Mouse (Mus musculus): ENCODE results near the gene Hivep3. TPM values are rescaled to one million over a fixed set of nuclear protein-coding genes. Genes with fewer than 3 reads are reported as not detected.

Hivep3 gene
- polyA plus RNA-seq, 1 experiment from 2014 or later, result 6.0 TPM

GRCm38 (mm10) chr4:119786307-119786706 is 52.7 kb downstream of the Hivep3 start:
- no peak overlapping the region for H3K4me2 ChIP-seq (replicated peaks; ENCODE audit: low read depth)
- DNase-seq (ENCODE audit: low spot score) (no peak), ATAC-seq (ENCODE audit: low FRiP score, low TSS enrichment) (no peak; the same call in 1 of the 2 replicates)
- H3K9ac ChIP-seq (ENCODE audit: low read length), result no peak overlapping the region
- 48% methylated on average over 2 of the region's 2 CpGs for whole genome bisulfite sequencing
- no peaks in the 10 kb centered on the region for H3K36me3 ChIP-seq (ENCODE audit: control insufficient read depth, insufficient read depth, low read length)
- H3K9me3 ChIP-seq (ENCODE audit: control insufficient read depth, low read length), result no peaks in the 10 kb centered on the region
- H3K4me1 ChIP-seq (replicated peaks; ENCODE audit: control insufficient read depth, insufficient read depth), result 0 out of 2 replicates have a peak, but pooled peaks cover 2% of the 10 kb centered on the region
- H3K27me3 ChIP-seq (ENCODE audit: control insufficient read depth, insufficient read depth, low read length), result no peaks in the 10 kb centered on the region
- TF ChIP-seq CTCF (IDR thresholded peaks at IDR 0.05; ENCODE audit: low read depth) (no peak), EP300 (optimal IDR thresholded peaks at IDR 0.05) (no peak)
- H3K4me3 ChIP-seq (ENCODE audit: low read depth, low read length), result no peak overlapping the region
- H3K27ac ChIP-seq (replicated peaks), result no peak overlapping the region

GRCm38 (mm10) chr4:119786721-119787120 is 53.1 kb downstream of the Hivep3 start:
- TF ChIP-seq EP300 (optimal IDR thresholded peaks at IDR 0.05) (no peak), CTCF (IDR thresholded peaks at IDR 0.05; ENCODE audit: low read depth) (no peak)

GRCm38 (mm10) chr4:119788746-119789145 is 55.2 kb downstream of the Hivep3 start:
- 95% methylated on average over 6 of the region's 6 CpGs for WGBS
- H3K27me3 ChIP-seq (ENCODE audit: control insufficient read depth, insufficient read depth, low read length), result no peaks in the 10 kb centered on the region
- DNase-seq (ENCODE audit: low spot score) (no peak), ATAC-seq (ENCODE audit: low FRiP score, low TSS enrichment) (no peak)
- H3K9ac ChIP-seq (ENCODE audit: low read length), result no peak overlapping the region
- no peaks in the 10 kb centered on the region for H3K36me3 ChIP-seq (ENCODE audit: control insufficient read depth, insufficient read depth, low read length)
- H3K4me2 ChIP-seq (replicated peaks; ENCODE audit: low read depth), result no peak overlapping the region
- TF ChIP-seq EP300 (optimal IDR thresholded peaks at IDR 0.05) (no peak), CTCF (IDR thresholded peaks at IDR 0.05; ENCODE audit: low read depth) (no peak)
- no peak overlapping the region for H3K27ac ChIP-seq (replicated peaks)
- 0 out of 2 replicates have a peak, but pooled peaks cover 2% of the 10 kb centered on the region for H3K4me1 ChIP-seq (replicated peaks; ENCODE audit: control insufficient read depth, insufficient read depth)
- H3K4me3 ChIP-seq (ENCODE audit: low read depth, low read length), result no peak overlapping the region
- H3K9me3 ChIP-seq (ENCODE audit: control insufficient read depth, low read length), result no peaks in the 10 kb centered on the region

More at GRCm38 (mm10) chr4:119786721-119787120, 53.1 kb downstream of the Hivep3 start:
- Histone ChIP-seq H3K27me3 (ENCODE audit: control insufficient read depth, insufficient read depth, low read length) (no peaks in the 10 kb centered on the region), H3K4me3 (ENCODE audit: low read depth, low read length) (no peak overlapping the region), H3K9ac (ENCODE audit: low read length) (no peak overlapping the region), H3K9me3 (ENCODE audit: control insufficient read depth, low read length) (no peaks in the 10 kb centered on the region), H3K4me1 (replicated peaks; ENCODE audit: control insufficient read depth, insufficient read depth) (0 out of 2 replicates have a peak, but pooled peaks cover 2% of the 10 kb centered on the region), H3K4me2 (replicated peaks; ENCODE audit: low read depth) (no peak overlapping the region), H3K36me3 (ENCODE audit: control insufficient read depth, insufficient read depth, low read length) (no peaks in the 10 kb centered on the region), H3K27ac (replicated peaks) (no peak overlapping the region)
- WGBS, result 50% methylated on average over 1 of the region's 2 CpGs
- ATAC-seq (ENCODE audit: low FRiP score, low TSS enrichment) (no peak), DNase-seq (ENCODE audit: low spot score) (no peak)

DNA sequence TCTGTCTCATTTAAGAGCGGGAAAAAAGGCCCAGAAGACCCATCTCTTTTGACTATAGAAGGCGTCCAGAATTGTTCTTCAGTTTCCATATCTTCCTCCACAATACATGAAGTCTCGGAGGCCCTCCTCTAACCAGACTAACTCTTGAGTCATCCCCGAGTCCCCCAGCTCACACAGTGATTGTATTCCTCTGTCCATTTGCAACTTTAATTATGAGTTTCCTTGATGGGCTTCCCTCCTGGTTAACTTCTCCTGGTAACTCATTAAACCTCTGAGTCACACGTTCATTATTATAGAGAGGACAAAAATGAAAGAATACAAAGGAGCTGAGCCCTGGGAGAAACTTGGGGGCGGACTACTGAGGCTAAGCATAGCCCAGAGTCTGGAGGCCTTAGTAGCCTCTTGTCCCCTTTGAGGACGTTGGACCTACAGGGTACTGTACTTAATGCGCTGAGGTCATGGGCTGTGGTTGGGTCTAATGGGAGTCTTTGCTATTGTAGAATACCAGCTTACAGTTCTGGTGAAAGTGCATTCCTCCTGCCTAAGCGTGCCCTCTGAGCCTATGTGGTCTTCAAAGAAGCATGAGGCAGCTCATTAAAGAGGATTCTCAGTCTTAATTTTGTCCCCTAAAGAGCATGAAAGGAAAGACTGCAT is 56.0 kb downstream of the Hivep3 start:
- Histone ChIP-seq H3K27me3 (ENCODE audit: control insufficient read depth, insufficient read depth, low read length) (no peaks in the 10 kb centered on the region), H3K4me1 (replicated peaks; ENCODE audit: control insufficient read depth, insufficient read depth) (0 out of 2 replicates have a peak, but pooled peaks cover 2% of the 10 kb centered on the region), H3K27ac (replicated peaks) (no peak overlapping the region), H3K4me3 (ENCODE audit: low read depth, low read length) (no peak overlapping the region), H3K36me3 (ENCODE audit: control insufficient read depth, insufficient read depth, low read length) (no peaks in the 10 kb centered on the region), H3K9me3 (ENCODE audit: control insufficient read depth, low read length) (no peaks in the 10 kb centered on the region), H3K4me2 (replicated peaks; ENCODE audit: low read depth) (no peak overlapping the region), H3K9ac (ENCODE audit: low read length) (no peak overlapping the region)
- DNase-seq (ENCODE audit: low spot score), result no peak
- WGBS, result 74% methylated on average over 9 of the region's 9 CpGs
- TF ChIP-seq CTCF (IDR thresholded peaks at IDR 0.05; ENCODE audit: low read depth), result no peak
- no peak for TF ChIP-seq EP300 (optimal IDR thresholded peaks at IDR 0.05)
- no peak for ATAC-seq (ENCODE audit: low FRiP score, low TSS enrichment)

DNA sequence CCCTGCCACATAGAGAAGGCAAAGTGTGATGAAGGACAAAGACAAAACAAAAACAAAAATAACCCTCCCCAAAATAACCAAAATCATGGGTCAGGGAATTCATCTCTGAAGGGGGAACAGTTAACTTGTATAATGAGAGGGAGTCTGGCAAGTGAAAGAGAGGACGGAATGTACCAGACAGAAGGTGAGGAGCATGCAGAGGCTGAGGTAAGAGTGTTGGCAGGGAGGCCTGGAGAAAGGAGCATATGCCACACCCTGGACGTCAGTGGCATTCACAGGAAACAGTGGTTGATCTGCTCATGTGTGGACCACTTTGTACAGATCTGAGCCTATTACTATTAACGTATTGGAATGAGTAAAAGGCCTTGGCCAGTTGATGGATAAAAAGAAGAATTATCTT is 65.3 kb downstream of the Hivep3 start:
- H3K36me3 ChIP-seq (ENCODE audit: control insufficient read depth, insufficient read depth, low read length), result no peaks in the 10 kb centered on the region
- 61% methylated on average over 3 of the region's 3 CpGs for WGBS
- 0 out of 2 replicates have a peak, but pooled peaks have one; percentile 35 for ATAC-seq (ENCODE audit: low FRiP score, low TSS enrichment)

GRCm38 (mm10) chr4:119806556-119806955 is 73.0 kb downstream of the Hivep3 start:
- Histone ChIP-seq H3K27ac (replicated peaks) (no peak overlapping the region), H3K9me3 (ENCODE audit: control insufficient read depth, low read length) (no peaks in the 10 kb centered on the region), H3K4me3 (ENCODE audit: low read depth, low read length) (no peak overlapping the region), H3K4me1 (replicated peaks; ENCODE audit: control insufficient read depth, insufficient read depth) (no peaks in the 10 kb centered on the region), H3K4me2 (replicated peaks; ENCODE audit: low read depth) (no peak overlapping the region), H3K36me3 (ENCODE audit: control insufficient read depth, insufficient read depth, low read length) (no peaks in the 10 kb centered on the region), H3K27me3 (ENCODE audit: control insufficient read depth, insufficient read depth, low read length) (no peaks in the 10 kb centered on the region), H3K9ac (ENCODE audit: low read length) (no peak overlapping the region)
- 75% methylated on average over 2 of the region's 2 CpGs for WGBS
- peak; percentile 43 for DNase-seq (ENCODE audit: low spot score)
- peak; percentile 89 for ATAC-seq (ENCODE audit: low FRiP score, low TSS enrichment)
- no peak for TF ChIP-seq EP300 (optimal IDR thresholded peaks at IDR 0.05)
- no peak for TF ChIP-seq CTCF (IDR thresholded peaks at IDR 0.05; ENCODE audit: low read depth)

More for the DNA sequence above, 65.3 kb downstream of the Hivep3 start:
- H3K27me3 ChIP-seq (ENCODE audit: control insufficient read depth, insufficient read depth, low read length), result no peaks in the 10 kb centered on the region
- H3K4me2 ChIP-seq (replicated peaks; ENCODE audit: low read depth), result no peak overlapping the region
- TF ChIP-seq CTCF (IDR thresholded peaks at IDR 0.05; ENCODE audit: low read depth), result no peak
- TF ChIP-seq EP300 (optimal IDR thresholded peaks at IDR 0.05), result no peak
- no peak for DNase-seq (ENCODE audit: low spot score)
- no peaks in the 10 kb centered on the region for H3K9me3 ChIP-seq (ENCODE audit: control insufficient read depth, low read length)
- H3K27ac ChIP-seq (replicated peaks), result no peak overlapping the region
- no peak overlapping the region for H3K9ac ChIP-seq (ENCODE audit: low read length)
- H3K4me1 ChIP-seq (replicated peaks; ENCODE audit: control insufficient read depth, insufficient read depth), result no peaks in the 10 kb centered on the region
- no peak overlapping the region for H3K4me3 ChIP-seq (ENCODE audit: low read depth, low read length)
